Mouse (Mus musculus): Measurements from ENCODE around the gene Kat5. TPM values are rescaled to one million over a fixed set of nuclear protein-coding genes. Genes with fewer than 3 reads are reported as not detected.
A peak's percentile ranks its signal among the peaks of the same experiment; 100 is the strongest.

Kat5 gene
- total RNA-seq (2021) = 100 to 1,000 TPM in 1 of 2 experiments, 10 to 100 TPM in 1; 80.4 to 105 TPM

DNA sequence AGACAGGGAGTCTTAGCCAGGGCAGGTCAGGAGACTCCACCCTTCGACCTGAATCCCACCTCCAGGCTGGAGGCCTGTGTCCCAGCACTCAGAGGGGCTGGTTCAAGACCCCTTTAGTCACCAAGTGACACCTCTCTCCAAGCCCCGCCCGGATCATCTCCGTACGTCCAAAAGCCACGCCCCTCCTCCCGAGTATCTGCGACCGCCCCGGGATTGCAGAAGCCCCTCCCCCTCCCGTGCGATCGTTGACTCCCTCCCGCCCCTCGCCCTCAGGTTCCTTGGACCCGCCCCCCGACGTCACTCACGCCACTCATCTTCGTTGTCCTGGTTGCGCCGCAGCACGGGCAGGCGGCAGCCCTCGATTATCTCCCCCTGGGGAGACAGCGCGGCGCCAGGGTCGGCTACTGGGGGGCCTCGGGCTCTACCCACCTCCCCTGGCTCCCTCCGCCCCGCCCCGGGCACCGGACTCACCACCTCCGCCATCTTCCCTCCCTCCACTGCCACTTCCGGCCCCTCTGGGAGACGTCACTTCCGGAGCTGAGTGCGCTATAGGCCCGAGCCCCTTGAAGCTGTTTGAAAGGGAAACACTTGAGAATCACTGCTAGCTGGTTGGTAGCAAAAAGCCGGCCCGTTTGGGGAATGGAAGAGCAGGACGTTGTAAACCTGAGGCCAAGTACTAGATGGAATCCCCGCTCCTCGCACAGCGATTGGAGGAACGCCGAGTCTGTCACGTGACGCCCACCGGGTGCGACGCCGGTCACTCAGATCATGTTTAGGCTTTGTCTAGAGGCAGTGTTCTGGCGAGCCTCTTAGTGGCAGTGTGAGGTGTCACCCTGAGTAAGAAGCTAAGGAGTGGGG, at the start of gene Kat5:
TSS of gene Kat5 (minus strand) at position 691 of the 858 bp plus-strand sequence.
- intact Hi-C loops (cut with DNase I) = loop anchor here (2.0 to 5.0 kb wide), 2 partner anchors 38 to 79 kb away; partner anchors contain the start of genes Map3k11 and Pcnx3

DNA sequence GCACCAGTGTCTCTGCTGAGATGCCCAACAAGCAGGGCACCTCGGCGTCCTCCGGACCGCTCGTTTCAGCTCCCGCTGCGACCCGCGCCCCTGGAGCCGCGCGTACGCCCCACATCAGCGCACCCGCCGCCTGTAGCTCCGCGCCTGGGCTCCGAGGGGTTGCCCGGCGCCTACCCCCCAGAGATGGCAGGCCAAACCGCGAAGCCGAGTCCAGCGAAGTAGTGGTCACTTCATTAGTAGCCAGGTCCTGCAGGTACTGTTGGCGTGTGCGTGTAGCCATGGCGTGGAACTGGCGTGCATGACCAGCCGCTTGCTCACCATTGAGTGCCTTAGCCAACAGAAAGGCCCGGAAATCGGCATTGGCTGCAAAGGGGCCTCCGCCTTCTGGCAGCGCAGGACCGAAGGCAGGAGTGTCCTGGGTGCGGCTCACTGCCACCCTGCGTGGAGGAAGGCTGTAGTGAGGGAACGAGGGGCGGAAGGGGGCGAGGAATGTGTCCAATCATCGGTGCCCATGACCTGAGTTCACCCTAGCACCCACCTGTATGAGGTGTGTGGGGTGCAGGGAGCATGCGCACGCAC, 44.8 kb upstream of the Kat5 start:
- DNase-seq (ENCODE audit: low spot score in 2 of 2) = no peak
- intact Hi-C loops (cut with DNase I) = no loop called here

More for the DNA sequence above, at the start of gene Kat5:
- peak; percentile 96 for DNase-seq (ENCODE audit: low spot score in 2 of 2)

- intact Hi-C loops (cut with DNase I) = no loop called here
Observed at GRCm38 (mm10) chr19:5653969-5654719, 44.1 kb upstream of the Kat5 start.

GRCm38 (mm10) chr19:5652570-5652969, 42.5 kb upstream of the Kat5 start:
- DNase-seq (ENCODE audit: low spot score in 2 of 2) = peak in 1 of 2 experiments; percentile 50
- intact Hi-C loops (cut with DNase I) = no loop called here

More at GRCm38 (mm10) chr19:5653969-5654719, 44.1 kb upstream of the Kat5 start:
- DNase-seq (ENCODE audit: low spot score in 2 of 2) = no peak

DNA sequence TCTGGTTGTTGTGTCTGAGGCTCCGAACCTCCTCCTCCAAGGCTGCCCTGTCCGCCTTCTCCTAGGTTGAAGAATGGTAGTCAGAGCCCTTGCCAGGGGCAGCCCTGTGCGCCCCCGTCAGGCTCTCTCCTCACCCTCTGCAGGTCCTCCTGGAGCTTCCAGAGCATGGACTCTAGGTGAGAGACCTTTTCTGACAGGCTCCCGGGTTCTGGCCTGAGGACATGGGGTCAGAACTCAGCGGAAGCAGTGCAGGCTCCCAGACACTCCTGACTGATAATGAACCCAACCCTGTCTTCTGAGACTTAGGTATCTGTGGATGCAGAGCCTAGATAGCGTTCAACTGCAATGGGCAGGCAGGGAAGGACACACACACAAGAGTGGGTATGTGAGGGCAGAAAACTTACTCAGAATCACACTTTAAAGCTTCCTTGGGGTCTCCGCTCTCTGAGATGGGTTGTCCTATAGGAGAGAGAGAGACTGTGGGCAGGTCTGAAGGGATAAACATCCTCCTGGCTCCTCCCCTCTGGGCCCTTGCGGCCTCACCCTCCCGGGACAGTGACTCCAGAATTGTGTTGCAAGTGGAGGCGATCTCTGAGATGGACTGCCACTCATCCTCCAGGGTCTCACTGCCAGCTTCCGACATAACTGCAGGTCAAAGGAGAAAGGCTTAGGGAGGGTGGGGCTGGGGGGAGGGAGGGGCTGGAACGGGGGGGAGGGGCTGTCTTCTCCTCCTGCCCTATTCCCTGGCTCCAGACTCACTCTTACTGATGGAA, 41.7 kb upstream of the Kat5 start:
- no peak for DNase-seq (ENCODE audit: low spot score in 2 of 2)
- intact Hi-C loops (cut with DNase I) = no loop called here

GRCm38 (mm10) chr19:5649298-5649741, 39.3 kb upstream of the Kat5 start:
- intact Hi-C loops (cut with DNase I) = loop anchor here (5.0 kb wide), 1 partner anchor 42 kb away; no protein-coding TSS in a partner anchor
- no peak for DNase-seq (ENCODE audit: low spot score in 2 of 2)

DNA sequence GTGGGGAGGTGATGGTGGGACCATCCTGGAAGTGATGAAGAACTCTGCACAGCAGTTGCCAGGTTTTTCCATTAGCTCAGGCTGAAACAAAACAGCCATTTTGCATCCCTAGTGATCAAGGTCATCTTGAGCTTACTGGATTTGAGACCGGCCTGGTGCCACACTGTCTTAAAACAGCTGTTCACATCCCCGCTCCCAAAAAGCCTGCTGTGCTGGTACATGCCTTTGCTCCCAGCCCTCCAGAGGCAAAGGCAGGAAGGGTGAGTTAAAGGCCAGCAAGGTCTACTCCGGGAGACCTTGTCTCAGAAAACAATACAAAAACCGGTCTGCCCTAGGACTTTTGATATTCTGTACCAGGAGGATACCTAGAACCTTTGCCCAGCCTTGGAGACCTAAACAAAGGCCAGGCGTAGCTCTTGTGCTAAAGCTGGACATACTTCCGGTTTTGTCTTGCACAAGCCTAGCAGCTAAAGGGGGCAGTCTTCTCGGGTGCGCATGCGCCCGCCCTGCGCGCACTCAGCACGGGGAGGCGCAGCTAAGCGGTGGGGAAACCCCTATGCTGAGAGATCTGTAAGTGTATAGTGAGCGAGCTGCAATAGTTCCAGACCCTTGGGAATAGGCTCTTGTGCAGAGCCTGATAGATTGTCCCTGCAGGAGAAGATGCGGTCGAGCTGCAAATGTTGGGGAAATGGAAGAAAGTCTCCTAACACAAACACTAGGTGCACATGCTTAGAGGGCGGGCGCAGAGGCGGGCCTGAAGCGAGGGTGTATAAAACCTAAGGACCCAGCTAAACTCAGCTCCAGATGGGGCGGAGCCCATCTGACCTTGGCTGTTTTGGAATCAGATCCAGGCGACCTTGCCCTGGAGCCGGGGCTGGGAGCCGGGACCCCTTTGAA, 38.6 kb upstream of the Kat5 start:
- peak; percentile 80 to 82 for DNase-seq (ENCODE audit: low spot score in 2 of 2)
- intact Hi-C loops (cut with DNase I) = loop anchor here (5.0 kb wide), 1 partner anchor 41 kb away; no protein-coding TSS in a partner anchor

GRCm38 (mm10) chr19:5647791-5648190, 37.8 kb upstream of the Kat5 start:
- intact Hi-C loops (cut with DNase I) = loop anchor here (5.0 kb wide), 1 partner anchor 40 kb away; no protein-coding TSS in a partner anchor
- no peak for DNase-seq (ENCODE audit: low spot score in 2 of 2)

DNA sequence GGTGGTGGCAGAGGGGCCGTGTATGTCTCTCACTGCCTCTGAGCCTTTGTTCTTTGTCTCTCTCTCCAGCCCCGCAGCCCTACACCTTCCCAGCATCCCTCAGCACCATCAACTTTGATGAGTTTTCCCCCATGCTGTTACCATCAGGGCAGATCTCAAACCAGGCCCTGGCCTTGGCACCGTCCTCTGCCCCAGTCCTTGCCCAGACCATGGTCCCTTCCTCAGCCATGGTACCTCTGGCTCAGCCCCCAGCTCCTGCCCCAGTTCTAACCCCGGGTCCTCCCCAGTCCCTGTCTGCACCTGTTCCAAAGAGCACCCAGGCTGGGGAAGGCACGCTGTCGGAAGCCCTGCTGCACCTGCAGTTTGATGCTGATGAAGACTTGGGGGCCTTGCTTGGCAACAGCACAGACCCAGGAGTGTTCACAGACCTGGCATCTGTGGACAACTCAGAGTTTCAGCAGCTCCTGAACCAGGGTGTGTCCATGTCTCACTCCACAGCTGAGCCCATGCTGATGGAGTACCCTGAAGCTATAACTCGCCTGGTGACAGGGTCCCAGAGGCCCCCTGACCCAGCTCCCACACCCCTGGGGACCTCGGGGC, 36.8 kb upstream of the Kat5 start:
- intact Hi-C loops (cut with DNase I) = loop anchor here (5.0 kb wide), 1 partner anchor 40 kb away; no protein-coding TSS in a partner anchor
- DNase-seq (ENCODE audit: low spot score in 2 of 2) = no peak

- DNase-seq (ENCODE audit: low spot score in 2 of 2) = no peak
- intact Hi-C loops (cut with DNase I) = loop anchor here (5.0 kb wide), 1 partner anchor 38 kb away; no protein-coding TSS in a partner anchor
Observed at GRCm38 (mm10) chr19:5645280-5645679, 35.2 kb upstream of the Kat5 start.

GRCm38 (mm10) chr19:5641641-5642040, 31.6 kb upstream of the Kat5 start:
- no peak for DNase-seq (ENCODE audit: low spot score in 2 of 2)
- intact Hi-C loops (cut with DNase I) = no loop called here

DNA sequence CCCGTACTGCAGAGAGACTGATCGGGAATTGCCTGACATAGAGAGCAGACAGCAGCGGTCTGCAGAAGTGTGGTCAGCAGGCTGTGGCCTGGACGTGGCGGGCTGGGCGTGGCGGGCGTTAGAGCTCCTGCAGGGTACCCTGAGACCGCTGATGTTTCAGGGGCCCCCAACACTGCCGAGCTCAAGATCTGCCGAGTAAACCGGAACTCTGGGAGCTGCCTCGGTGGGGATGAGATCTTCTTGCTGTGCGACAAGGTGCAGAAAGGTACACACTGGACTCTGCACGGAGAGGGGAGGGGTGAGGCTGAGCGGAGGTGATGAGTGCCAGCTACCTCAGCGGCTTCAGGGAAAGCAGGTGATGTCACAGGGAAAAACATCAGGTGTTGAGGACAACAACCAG, 31.0 kb upstream of the Kat5 start:
- no peak for DNase-seq (ENCODE audit: low spot score in 2 of 2)
- intact Hi-C loops (cut with DNase I) = no loop called here

DNA sequence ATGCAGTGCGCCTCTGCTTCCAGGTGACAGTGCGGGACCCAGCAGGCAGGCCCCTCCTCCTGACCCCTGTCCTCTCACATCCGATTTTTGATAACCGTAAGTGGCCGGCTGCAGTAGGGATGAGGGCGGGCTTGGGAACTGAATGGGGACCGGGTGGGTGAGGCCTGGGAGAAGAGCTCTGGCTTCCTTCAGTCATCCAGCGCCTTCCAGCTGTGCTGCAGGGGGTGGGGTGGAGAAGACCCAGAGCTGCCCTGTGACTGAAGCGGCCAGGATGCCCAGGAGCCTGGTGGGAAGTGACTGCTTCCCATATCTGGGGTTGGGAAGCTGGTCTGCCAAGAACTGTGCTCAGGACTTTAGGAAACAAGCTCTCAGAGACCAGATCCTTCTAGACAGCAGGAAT, 30.3 kb upstream of the Kat5 start:
- no peak for DNase-seq (ENCODE audit: low spot score in 2 of 2)
- intact Hi-C loops (cut with DNase I) = no loop called here

DNA sequence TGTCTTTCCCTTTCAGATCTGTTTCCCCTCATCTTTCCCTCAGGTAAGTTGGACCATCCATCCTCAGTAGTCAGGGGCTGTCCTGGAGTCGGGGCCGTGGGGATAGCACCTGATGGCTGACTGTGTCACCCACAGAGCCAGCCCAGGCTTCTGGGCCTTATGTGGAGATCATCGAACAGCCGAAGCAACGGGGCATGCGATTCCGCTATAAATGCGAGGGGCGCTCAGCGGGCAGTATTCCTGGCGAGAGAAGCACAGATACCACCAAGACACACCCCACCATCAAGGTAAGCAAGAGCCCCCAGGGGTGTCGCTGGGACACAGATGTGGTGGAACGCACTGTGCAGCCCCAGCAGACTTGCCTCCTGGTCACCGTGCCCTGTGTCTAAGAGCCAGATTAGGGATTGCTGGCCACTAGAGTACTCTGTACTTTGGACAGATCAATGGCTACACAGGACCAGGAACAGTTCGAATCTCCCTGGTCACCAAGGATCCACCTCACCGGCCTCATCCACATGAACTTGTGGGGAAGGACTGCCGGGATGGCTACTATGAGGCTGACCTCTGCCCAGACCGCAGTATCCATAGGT, 28.5 kb upstream of the Kat5 start:
- intact Hi-C loops (cut with DNase I) = loop anchor here (5.0 kb wide), 1 partner anchor 71 kb away; the partner anchor contains the start of gene Ap5b1
- DNase-seq (ENCODE audit: low spot score in 2 of 2) = no peak

DNA sequence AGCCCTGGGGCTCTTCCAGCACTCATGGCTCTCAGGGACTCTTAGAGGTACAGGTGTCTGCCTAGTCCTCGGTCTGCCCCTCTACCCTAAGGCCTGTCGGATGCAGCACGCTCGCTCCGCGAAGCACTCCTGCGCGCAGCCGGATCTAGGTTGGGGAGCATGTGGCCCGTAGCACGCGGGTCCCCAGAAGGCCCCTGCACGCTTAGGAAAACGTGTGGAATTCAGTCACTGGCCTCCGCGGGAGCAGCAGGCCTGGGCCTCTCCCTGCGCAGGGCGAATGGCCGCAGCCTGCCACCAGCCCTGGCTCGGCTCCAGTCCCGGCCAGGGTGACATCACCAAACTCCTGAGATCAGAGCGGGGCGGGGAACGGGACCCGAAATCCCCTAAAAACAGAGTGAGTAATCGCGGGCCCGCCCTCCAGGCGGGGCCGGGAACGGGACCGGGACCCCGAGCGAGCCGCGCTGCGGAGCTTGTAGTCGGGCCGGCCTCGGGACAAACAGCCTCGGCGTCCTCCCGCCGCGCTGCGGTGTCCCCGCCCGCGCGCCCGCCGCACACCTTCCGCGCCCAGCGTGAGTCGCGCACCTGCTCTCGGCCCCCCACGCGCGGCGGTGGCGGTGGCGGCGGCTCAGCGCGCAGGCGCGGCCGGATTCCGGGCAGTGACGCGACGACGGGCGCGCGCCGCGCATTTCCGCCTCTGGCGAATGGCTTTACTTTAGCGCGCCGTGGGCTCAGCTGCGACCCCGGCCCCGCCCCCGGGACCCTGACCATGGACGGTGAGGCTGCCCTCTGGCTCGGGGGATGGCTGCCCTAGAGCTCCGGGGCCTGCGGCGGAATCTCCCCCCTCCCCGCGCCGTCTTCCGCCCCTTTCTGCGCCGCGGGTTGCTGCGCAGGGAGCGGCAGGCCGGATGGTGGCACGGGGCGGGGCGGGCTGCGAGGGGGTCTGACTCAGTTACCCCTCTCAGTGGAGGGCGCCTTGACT, 27.3 kb upstream of the Kat5 start, which contains the start of gene Rela:
TSS of gene Rela (plus strand) at position 415 of the 979 bp plus-strand sequence.
- intact Hi-C loops (cut with DNase I) = loop anchor here (5.0 kb wide), 1 partner anchor 70 kb away; the partner anchor contains the start of gene Ap5b1
- DNase-seq (ENCODE audit: low spot score in 2 of 2) = peak; percentile 90 to 95

GRCm38 (mm10) chr19:5636571-5637041, 26.6 kb upstream of the Kat5 start:
- intact Hi-C loops (cut with DNase I) = loop anchor here (5.0 kb wide), 1 partner anchor 69 kb away; the partner anchor contains the start of gene Ap5b1
- peak; percentile 43 to 46 for DNase-seq (ENCODE audit: low spot score in 2 of 2)

All from left cerebral cortex, postnatal 36 days (tissue).